Mouse (Mus musculus) layer of hippocampus, adult 18-20 months (tissue): ENCODE results near the gene Olfr224. TPM values are rescaled to one million over a fixed set of nuclear protein-coding genes. Genes with fewer than 3 reads are reported as not detected.
"Not testable (repeated sequence)": the region's sequence is repeated elsewhere in the genome, so short reads cannot be mapped to it uniquely, and the experiment has no call there.

Experiments used
- DNase-seq, 2 experiments: peaks; one replicate each; pipeline ENCODE4 v3.0.0; 2022; ENCODE audit warnings: low spot score in 2 of 2
- long read RNA-seq: library from polyadenylated mRNA; stranded (forward); transcript quantifications from one replicate; pipeline ENCODE4 v2.0.0, GENCODE M21; 2021
- total RNA-seq, 2 experiments: library from RNA; stranded (reverse); gene quantifications; 2 replicates each; pipeline ENCODE4 v1.2.3; 2021

The Olfr224 gene
- total RNA-seq = not detected
- long read RNA-seq = 0 reads

DNA sequence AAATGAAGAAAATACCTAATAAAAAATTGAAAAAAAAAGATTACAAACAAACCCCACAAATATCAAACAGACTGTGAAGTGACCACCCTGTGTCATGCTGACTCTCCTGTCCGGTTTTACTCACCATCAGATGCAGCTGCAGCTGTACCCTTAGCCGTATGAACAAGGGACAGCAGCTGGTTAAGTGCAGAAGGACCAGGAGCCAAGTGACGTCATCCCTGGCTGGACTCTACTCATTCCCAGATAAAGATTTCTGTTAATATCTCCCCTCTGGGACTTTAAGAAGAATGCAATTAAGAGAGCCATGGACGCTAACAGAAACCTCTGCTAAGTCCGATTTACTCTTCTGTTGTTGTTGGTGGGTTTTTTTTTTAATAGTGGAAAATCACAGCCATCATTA, at the start of gene Olfr224:
TSS of gene Olfr224 (minus strand) at position 149 of the 400 bp plus-strand sequence.
- no peak for DNase-seq

DNA sequence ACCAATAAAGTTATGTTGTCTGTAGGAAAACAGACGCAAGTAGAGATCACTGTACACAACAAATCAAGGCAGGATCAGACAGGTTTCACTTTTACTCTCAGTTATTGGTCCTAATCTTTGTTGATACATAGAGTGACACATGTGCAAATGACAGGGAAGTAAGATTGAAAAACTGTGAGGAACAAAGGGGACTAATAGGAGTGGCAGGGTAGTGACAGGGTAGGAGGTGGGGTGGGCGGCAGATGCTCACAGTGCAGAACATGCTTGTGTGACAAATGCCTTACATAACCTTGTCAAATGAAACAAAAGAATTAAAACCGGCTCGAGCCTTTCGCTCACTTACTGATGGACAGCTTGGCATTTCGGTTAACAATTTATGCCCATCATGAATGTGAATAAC, 48.4 kb upstream of the Olfr224 start:
- DNase-seq = peak; percentile 19 to 74

GRCm38 (mm10) chr11:58618369-58618768, 48.0 kb upstream of the Olfr224 start:
- no peak for DNase-seq

- DNase-seq = no peak
Observed at GRCm38 (mm10) chr11:58615975-58616374, 45.6 kb upstream of the Olfr224 start, which contains the start of gene 2210407C18Rik. TSS of gene 2210407C18Rik (minus strand) at chr11:58616075.

DNA sequence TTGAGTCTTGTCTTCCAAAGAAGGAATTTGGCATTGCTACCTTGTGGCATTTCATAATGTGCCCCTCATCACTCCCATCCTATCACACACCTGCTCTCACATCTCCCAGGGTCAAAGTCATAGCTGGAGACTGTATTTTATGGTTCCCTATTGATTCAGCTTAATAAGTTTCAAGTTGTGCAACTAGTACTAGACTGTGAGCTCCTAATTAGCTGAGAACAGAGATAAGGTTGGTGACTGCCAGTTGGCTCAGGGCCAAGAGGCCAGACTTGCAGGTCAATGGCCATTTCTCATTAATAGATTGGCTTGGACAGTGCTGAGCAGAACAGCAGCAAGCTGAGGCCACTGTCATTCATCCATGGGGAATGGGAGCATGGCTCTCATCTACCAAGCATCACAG, 44.2 kb upstream of the Olfr224 start:
- no peak for DNase-seq

DNA sequence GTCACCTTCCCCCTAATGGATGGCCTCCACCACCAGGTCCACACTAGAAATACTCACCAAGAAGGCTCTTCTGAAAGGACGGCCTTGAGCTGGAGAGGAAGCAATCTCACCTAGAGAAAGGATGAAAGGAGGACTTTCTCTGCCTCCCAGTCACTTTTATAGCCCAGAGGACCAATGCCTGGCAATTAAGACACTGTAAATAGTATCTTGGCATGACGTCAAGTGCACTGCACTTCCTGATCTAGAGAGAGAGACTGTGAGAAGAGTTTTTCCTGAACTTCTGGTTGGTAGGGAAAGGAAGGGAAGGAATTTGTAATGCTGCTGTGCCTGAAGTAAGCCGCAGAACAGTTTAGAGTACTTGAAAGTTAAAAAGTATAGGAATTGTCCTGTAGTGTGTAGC, 43.0 kb upstream of the Olfr224 start:
- no peak for DNase-seq

GRCm38 (mm10) chr11:58607030-58607429, 36.7 kb upstream of the Olfr224 start:
- DNase-seq = no peak

DNA sequence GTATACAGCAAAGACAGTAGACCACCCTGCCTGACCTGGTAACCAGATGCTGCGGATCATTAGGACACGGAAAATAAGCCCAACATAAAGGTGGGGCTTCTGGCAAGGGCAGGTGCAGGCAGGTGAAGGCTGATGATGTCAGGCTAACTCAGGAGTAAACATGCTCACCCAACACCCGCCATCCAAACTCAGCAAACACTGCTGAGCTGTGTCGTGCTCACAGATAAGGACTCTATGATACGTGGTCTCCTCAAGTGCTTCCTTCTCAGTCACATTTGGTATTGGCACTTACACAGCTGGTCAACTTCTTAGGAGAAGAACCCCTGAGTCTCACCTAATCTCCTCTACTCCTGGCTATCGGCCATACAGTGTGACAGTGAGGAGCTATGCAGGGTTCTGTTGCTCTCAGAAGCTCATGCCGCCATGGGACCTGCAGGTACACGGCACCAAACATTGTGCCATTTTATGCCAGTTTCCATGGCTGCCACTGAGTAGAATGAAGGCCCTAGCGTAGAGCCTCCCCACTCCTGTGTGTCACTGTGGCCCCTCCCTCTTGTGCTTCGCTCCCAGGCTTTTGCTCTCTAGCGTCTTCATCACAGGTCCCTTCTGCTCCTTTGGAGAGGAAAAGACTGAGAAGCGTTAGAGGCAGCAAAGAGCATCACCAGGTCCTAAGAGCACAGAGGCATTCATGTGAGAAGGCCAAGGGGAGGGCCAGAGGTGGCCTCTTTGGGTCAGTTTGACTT, 36.0 kb upstream of the Olfr224 start:
- DNase-seq = no peak

DNA sequence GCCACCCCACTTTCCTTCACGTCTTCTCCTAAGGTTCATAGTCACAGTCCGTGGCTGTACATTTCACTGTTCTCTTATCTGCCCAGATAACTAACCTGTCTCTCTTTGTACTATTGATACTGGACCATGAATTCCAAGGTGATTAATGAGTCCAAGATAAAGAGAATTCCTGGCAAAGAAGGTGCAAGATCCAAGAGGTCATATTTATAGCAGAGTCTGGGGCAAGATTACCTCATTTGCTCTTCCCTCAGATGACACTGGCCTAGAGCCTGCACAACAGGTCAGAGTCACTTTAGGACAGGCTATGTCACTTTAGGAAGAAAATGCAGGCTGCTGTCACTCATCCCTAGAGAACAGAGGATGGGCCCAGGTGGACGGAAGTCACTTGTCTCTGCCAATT, 34.9 kb upstream of the Olfr224 start:
- no peak for DNase-seq

- no peak for DNase-seq
Observed at GRCm38 (mm10) chr11:58604688-58605087, 34.3 kb upstream of the Olfr224 start.

GRCm38 (mm10) chr11:58602800-58603560, 32.6 kb upstream of the Olfr224 start:
- no peak for DNase-seq

- DNase-seq = no peak
Observed at GRCm38 (mm10) chr11:58602062-58602461, 31.7 kb upstream of the Olfr224 start.

DNA sequence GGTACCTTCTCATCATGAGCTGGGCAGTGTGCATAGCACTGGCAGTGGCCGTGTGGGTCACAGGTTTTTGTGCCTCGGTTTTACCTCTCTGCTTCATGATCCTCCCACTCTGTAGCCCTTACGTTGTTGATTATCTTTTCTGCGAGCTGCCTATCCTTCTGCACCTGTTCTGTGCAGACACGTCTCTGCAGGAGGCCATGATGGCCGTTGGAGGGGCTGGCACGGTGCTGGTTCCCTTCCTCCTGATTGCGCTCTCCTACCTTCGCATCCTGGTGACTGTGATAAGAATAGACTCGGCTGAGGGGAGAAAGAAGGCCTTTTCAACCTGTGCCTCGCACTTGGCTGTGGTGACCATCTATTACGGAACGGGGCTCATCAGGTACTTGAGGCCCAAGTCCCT, 27.5 kb upstream of the Olfr224 start:
- DNase-seq = no peak

DNA sequence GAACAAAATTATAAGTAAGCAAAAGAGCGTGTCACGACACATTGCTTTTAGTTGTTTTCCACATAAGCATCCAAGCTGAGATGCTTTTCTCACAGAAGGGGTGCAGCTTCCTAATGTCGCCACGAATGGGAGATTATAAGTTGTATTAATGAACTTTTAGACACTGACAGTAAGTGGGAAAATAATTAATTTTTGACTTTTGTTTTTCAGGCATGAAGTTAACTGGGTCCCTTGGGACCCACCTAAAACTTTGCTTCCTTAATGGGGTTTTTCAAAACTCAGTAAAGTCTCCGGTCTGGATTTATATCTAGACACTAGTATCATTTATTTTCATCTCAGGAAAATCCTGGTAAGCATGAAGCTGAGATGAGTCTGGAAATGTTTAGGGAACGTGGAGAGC, 24.5 kb upstream of the Olfr224 start, which contains the start of gene Olfr324:
TSS of gene Olfr324 (plus strand) at position 301 of the 400 bp plus-strand sequence.
- no peak for DNase-seq

DNA sequence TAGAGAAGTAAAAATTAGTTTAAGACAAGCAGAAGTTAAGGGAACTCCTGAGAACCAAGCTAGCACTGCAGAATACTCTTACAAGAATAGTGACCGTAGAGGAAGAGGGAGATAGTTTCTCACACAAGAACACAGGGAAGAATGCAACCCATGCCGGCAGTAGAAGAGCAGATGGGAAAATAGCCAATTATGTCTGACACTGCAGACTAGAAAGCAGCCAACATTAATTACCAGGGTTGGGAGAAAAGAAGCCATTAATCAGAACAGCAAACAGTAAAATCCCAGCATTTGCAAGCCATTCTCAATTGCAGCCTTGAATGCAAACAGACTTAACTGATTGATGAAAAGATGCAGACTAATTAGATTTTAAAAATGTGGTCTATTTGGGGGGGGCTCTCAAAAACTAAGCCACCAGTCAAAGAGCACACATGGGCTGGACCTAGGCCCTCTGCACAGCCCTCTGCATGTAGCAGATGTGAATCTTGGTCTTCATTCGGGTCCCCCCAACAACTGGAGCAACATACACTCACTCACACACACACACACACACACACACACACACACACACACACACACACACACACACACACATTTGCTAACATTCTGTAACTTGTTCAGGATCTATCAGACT, 18.4 kb upstream of the Olfr224 start:
- DNase-seq = no peak

DNA sequence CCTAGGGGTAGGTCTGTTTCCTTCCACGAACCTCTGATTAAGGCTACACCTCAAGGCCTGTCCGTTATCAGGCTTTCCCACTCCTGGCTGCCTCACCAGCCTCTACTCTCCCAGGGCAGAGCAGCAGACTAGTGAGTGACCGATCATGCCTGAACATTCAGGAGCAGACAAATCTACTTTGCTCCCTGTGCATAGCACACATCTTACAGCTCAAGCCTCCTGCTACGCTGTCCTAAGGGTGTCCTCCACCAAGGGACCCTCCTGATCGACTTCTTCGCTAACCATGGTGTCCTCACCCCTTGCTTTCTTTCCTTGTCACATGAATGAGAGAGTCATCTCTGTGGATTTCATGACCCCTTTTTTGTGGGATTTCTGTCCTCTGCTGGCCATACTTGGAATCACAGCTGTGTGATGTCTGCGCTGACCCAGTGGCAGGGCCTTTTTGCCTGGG, 17.6 kb upstream of the Olfr224 start:
- peak in 1 of 2 experiments; percentile 32 for DNase-seq

- DNase-seq = peak; percentile 28 to 69
Observed at GRCm38 (mm10) chr11:58578636-58579035, 8.3 kb upstream of the Olfr224 start.

GRCm38 (mm10) chr11:58577430-58577829, 7.1 kb upstream of the Olfr224 start, which contains the start of gene Olfr325:
TSS of gene Olfr325 (plus strand) at chr11:58577730.
- DNase-seq = no peak

DNA sequence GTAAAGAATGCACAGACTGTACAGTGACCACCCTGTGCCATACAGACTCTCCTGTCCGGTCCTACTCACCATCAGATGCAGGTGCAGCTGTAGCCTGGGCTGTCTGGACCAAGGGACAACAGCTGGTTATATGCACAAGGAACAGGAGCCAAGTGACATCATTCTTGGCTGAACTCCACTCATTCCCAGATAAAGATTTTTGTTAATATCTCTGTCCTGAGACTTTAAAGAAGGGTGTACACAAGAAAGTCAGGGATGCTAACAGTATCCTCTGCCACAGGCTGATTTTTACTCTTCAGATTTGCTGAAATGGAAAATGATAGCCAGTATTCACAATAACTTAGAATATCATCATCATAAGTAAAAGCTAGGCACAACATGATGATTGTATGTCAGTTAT, 14.8 kb downstream of the Olfr224 start, which contains the start of gene Olfr328:
TSS of gene Olfr328 (minus strand) at position 101 of the 400 bp plus-strand sequence.
- DNase-seq = no peak

GRCm38 (mm10) chr11:58546322-58546721, 24.0 kb downstream of the Olfr224 start, which contains the start of gene Olfr329-ps:
TSS of gene Olfr329-ps (minus strand) at chr11:58546422.
- no peak for DNase-seq

DNA sequence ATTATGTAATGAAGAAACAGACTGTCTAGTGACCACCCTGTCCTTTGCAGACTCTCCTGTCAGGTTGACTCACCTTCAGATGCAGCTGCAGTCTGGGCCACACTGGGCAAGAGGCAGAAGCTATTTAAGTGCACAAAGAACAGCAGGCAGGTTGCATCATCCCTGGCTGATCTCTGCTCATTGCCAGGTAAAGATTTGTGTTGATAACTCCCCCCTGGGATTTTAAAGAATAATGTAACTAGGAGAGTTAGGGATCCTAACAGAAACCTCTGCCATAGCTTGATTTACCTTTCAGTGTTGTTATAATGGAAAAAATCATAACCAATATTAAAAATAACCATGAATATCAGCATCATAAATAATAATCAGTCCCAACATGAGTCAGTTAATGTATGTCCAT, 35.6 kb downstream of the Olfr224 start, which contains the start of gene Olfr330:
TSS of gene Olfr330 (minus strand) at position 101 of the 400 bp plus-strand sequence.
- not testable (repeated sequence) for DNase-seq
